Mouse (Mus musculus): ENCODE measurements around the gene Wnt3a. TPM values are rescaled to one million over a fixed set of nuclear protein-coding genes. Genes with fewer than 3 reads are reported as not detected.

Wnt3a gene
- polyA plus RNA-seq, 1 experiment from 2014 or later: not detected

GRCm38 (mm10) chr11:59263870-59264563, 26.5 kb downstream of the Wnt3a start:
- 1% methylated on average over 56 of the region's 56 CpGs for WGBS

GRCm38 (mm10) chr11:59262308-59262707, 28.2 kb downstream of the Wnt3a start:
- TF ChIP-seq CTCF (IDR thresholded peaks at IDR 0.05; ENCODE audit: low read depth): no peak
- ATAC-seq: no peak

More at GRCm38 (mm10) chr11:59263870-59264563, 26.5 kb downstream of the Wnt3a start:
- Histone ChIP-seq H3K9ac (ENCODE audit: low read depth, low read length) (peak overlapping the region; percentile 50), H3K27ac (ENCODE audit: low read depth, low read length) (no peak overlapping the region), H3K27me3 (replicated peaks; ENCODE audit: control insufficient read depth, insufficient read depth, low read length) (peaks cover 31% of the 10 kb centered on the region), H3K4me2 (replicated peaks; ENCODE audit: low read depth) (peak overlapping the region; percentile 96), H3K9me3 (ENCODE audit: control insufficient read depth) (no peaks in the 10 kb centered on the region), H3K4me1 (replicated peaks; ENCODE audit: control insufficient read depth, insufficient read depth, low read length) (0 out of 2 replicates have a peak, but pooled peaks cover 13% of the 10 kb centered on the region), H3K36me3 (ENCODE audit: control insufficient read depth, insufficient read depth) (no peaks in the 10 kb centered on the region), H3K4me3 (ENCODE audit: low read depth, low read length) (peak overlapping the region; percentile 54)
- no peak for ATAC-seq
- TF ChIP-seq CTCF (IDR thresholded peaks at IDR 0.05; ENCODE audit: low read depth): peak; percentile 55

GRCm38 (mm10) chr11:59260706-59261493, 29.7 kb downstream of the Wnt3a start:
- Histone ChIP-seq H3K27ac (ENCODE audit: low read depth, low read length) (no peak overlapping the region), H3K4me3 (ENCODE audit: low read depth, low read length) (no peak overlapping the region), H3K9ac (ENCODE audit: low read depth, low read length) (no peak overlapping the region), H3K36me3 (ENCODE audit: control insufficient read depth, insufficient read depth) (no peaks in the 10 kb centered on the region), H3K27me3 (replicated peaks; ENCODE audit: control insufficient read depth, insufficient read depth, low read length) (peaks cover 28% of the 10 kb centered on the region), H3K4me2 (replicated peaks; ENCODE audit: low read depth) (peak overlapping the region; percentile 30), H3K9me3 (ENCODE audit: control insufficient read depth) (no peaks in the 10 kb centered on the region), H3K4me1 (replicated peaks; ENCODE audit: control insufficient read depth, insufficient read depth, low read length) (0 out of 2 replicates have a peak, but pooled peaks cover 13% of the 10 kb centered on the region)
- 43% methylated on average over 10 of the region's 10 CpGs for WGBS
- peak; percentile 81 for ATAC-seq
- TF ChIP-seq CTCF (IDR thresholded peaks at IDR 0.05; ENCODE audit: low read depth): no peak

More at GRCm38 (mm10) chr11:59262308-59262707, 28.2 kb downstream of the Wnt3a start:
- Histone ChIP-seq H3K4me3 (ENCODE audit: low read depth, low read length) (no peak overlapping the region), H3K27ac (ENCODE audit: low read depth, low read length) (no peak overlapping the region), H3K9ac (ENCODE audit: low read depth, low read length) (no peak overlapping the region), H3K4me1 (replicated peaks; ENCODE audit: control insufficient read depth, insufficient read depth, low read length) (0 out of 2 replicates have a peak, but pooled peaks cover 13% of the 10 kb centered on the region), H3K36me3 (ENCODE audit: control insufficient read depth, insufficient read depth) (no peaks in the 10 kb centered on the region), H3K9me3 (ENCODE audit: control insufficient read depth) (no peaks in the 10 kb centered on the region), H3K4me2 (replicated peaks; ENCODE audit: low read depth) (no peak overlapping the region), H3K27me3 (replicated peaks; ENCODE audit: control insufficient read depth, insufficient read depth, low read length) (peaks cover 31% of the 10 kb centered on the region)

- H3K4me2 ChIP-seq (replicated peaks; ENCODE audit: low read depth): no peak overlapping the region
- ATAC-seq: no peak
- 63% methylated on average over 7 of the region's 7 CpGs for WGBS
Observed at GRCm38 (mm10) chr11:59259647-59260046, 30.9 kb downstream of the Wnt3a start.

GRCm38 (mm10) chr11:59248101-59248500, 42.5 kb downstream of the Wnt3a start:
- no peak for ATAC-seq
- no peak overlapping the region for H3K9ac ChIP-seq (ENCODE audit: low read depth, low read length)
- H3K4me1 ChIP-seq (replicated peaks; ENCODE audit: control insufficient read depth, insufficient read depth, low read length): no peaks in the 10 kb centered on the region
- H3K4me2 ChIP-seq (replicated peaks; ENCODE audit: low read depth): no peak overlapping the region
- no peak overlapping the region for H3K4me3 ChIP-seq (ENCODE audit: low read depth, low read length)
- 62% methylated on average over 10 of the region's 10 CpGs for WGBS
- H3K36me3 ChIP-seq (ENCODE audit: control insufficient read depth, insufficient read depth): no peaks in the 10 kb centered on the region
- H3K9me3 ChIP-seq (ENCODE audit: control insufficient read depth): no peaks in the 10 kb centered on the region
- peaks cover 9% of the 10 kb centered on the region; the same call in 1 of the 2 replicates for H3K27me3 ChIP-seq (replicated peaks; ENCODE audit: control insufficient read depth, insufficient read depth, low read length)
- no peak overlapping the region for H3K27ac ChIP-seq (ENCODE audit: low read depth, low read length)
- TF ChIP-seq CTCF (IDR thresholded peaks at IDR 0.05; ENCODE audit: low read depth): no peak

More at GRCm38 (mm10) chr11:59259647-59260046, 30.9 kb downstream of the Wnt3a start:
- TF ChIP-seq CTCF (IDR thresholded peaks at IDR 0.05; ENCODE audit: low read depth): no peak
- H3K9ac ChIP-seq (ENCODE audit: low read depth, low read length): no peak overlapping the region
- 0 out of 2 replicates have a peak, but pooled peaks cover 13% of the 10 kb centered on the region for H3K4me1 ChIP-seq (replicated peaks; ENCODE audit: control insufficient read depth, insufficient read depth, low read length)
- H3K9me3 ChIP-seq (ENCODE audit: control insufficient read depth): no peaks in the 10 kb centered on the region
- H3K36me3 ChIP-seq (ENCODE audit: control insufficient read depth, insufficient read depth): no peaks in the 10 kb centered on the region
- peaks cover 17% of the 10 kb centered on the region for H3K27me3 ChIP-seq (replicated peaks; ENCODE audit: control insufficient read depth, insufficient read depth, low read length)
- H3K27ac ChIP-seq (ENCODE audit: low read depth, low read length): no peak overlapping the region
- no peak overlapping the region for H3K4me3 ChIP-seq (ENCODE audit: low read depth, low read length)

- 13% methylated on average over 6 of the region's 6 CpGs for WGBS
- Histone ChIP-seq H3K9ac (ENCODE audit: low read depth, low read length) (no peak overlapping the region), H3K4me2 (replicated peaks; ENCODE audit: low read depth) (no peak overlapping the region), H3K9me3 (ENCODE audit: control insufficient read depth) (no peaks in the 10 kb centered on the region), H3K27ac (ENCODE audit: low read depth, low read length) (no peak overlapping the region), H3K27me3 (replicated peaks; ENCODE audit: control insufficient read depth, insufficient read depth, low read length) (no peaks in the 10 kb centered on the region; the same call in 1 of the 2 replicates), H3K36me3 (ENCODE audit: control insufficient read depth, insufficient read depth) (no peaks in the 10 kb centered on the region), H3K4me1 (replicated peaks; ENCODE audit: control insufficient read depth, insufficient read depth, low read length) (no peaks in the 10 kb centered on the region), H3K4me3 (ENCODE audit: low read depth, low read length) (no peak overlapping the region)
- no peak for TF ChIP-seq CTCF (IDR thresholded peaks at IDR 0.05; ENCODE audit: low read depth)
- no peak for ATAC-seq
Observed at GRCm38 (mm10) chr11:59243856-59244255, 46.7 kb downstream of the Wnt3a start.
